Comparison of ENCODE assay signal across 10 mouse cellular contexts in genomic region chr7:116262101-116262500, GRCm38 (mm10). TPM values are rescaled to one million over a fixed set of nuclear protein-coding genes. Genes with fewer than 3 reads are reported as not detected.
DNase-seq lines count a peak whose midpoint lies in the region; ATAC-seq and TF ChIP-seq lines count a peak whose summit lies in the region.
"Had no signal": no experiment of that assay in that cellular context is flagged by ENCODE, and none has a peak within 500 bp of the region (broad histone marks: within the 10 kb centered on the region; RNA-seq: fewer than 3 reads in every experiment).

No protein-coding gene starts in this region.

- ATAC-seq in liver, embryonic 14.5 days (ENCODE audit: insufficient read depth): no peak
- ATAC-seq in neural tube, embryonic 15.5 days (ENCODE audit: low FRiP score): no peak

- H3K27ac ChIP-seq in liver, embryonic 14.5 days: no peak overlapping the region
- H3K27ac ChIP-seq in kidney, adult 2 months (ENCODE audit: insufficient read depth, low read depth, low read length): peak overlapping the region; percentile 82
- H3K27ac ChIP-seq in neural tube, embryonic 15.5 days (replicated peaks): 0 out of 2 replicates have a peak overlapping the region, but pooled peaks have one; percentile 23
- H3K27ac ChIP-seq: limb, embryonic 15.5 days had no signal

- no peaks in the 10 kb centered on the region for H3K36me3 ChIP-seq in liver, embryonic 14.5 days (replicated peaks; ENCODE audit: control insufficient read depth, insufficient read depth, low read depth)
- H3K36me3 ChIP-seq in kidney, adult 2 months (ENCODE audit: control insufficient read depth, insufficient read depth, low read length): no peaks in the 10 kb centered on the region
- H3K36me3 ChIP-seq in neural tube, embryonic 15.5 days: no peaks in the 10 kb centered on the region
- H3K36me3 ChIP-seq: limb, embryonic 15.5 days had no signal

- no peak overlapping the region for H3K4me2 ChIP-seq in liver, embryonic 14.5 days (ENCODE audit: low read depth)
- H3K4me2 ChIP-seq in neural tube, embryonic 15.5 days: no peak overlapping the region
- H3K4me2 ChIP-seq: limb, embryonic 15.5 days had no signal

- no peaks in the 10 kb centered on the region for H3K27me3 ChIP-seq in liver, embryonic 14.5 days (ENCODE audit: control insufficient read depth, insufficient read depth, low read length)
- H3K27me3 ChIP-seq in kidney, adult 2 months (replicated peaks; ENCODE audit: control insufficient read depth, insufficient read depth, low read length): no peaks in the 10 kb centered on the region
- H3K27me3 ChIP-seq in neural tube, embryonic 15.5 days (replicated peaks): no peaks in the 10 kb centered on the region
- H3K27me3 ChIP-seq: limb, embryonic 15.5 days had no signal

- H3K4me3 ChIP-seq in liver, embryonic 14.5 days (ENCODE audit: insufficient read depth in 1 of 2, low read depth in 2 of 2, low read length in 2 of 2): no peak overlapping the region
- no peak overlapping the region for H3K4me3 ChIP-seq in kidney, adult 2 months (ENCODE audit: insufficient read depth, low read depth, low read length)
- H3K4me3 ChIP-seq in neural tube, embryonic 15.5 days (replicated peaks): no peak overlapping the region
- H3K4me3 ChIP-seq: limb, embryonic 15.5 days had no signal

- no peaks in the 10 kb centered on the region for H3K9me3 ChIP-seq in liver, embryonic 14.5 days (ENCODE audit: control insufficient read depth, low read length)
- H3K9me3 ChIP-seq in neural tube, embryonic 15.5 days (replicated peaks): no peaks in the 10 kb centered on the region
- H3K9me3 ChIP-seq: limb, embryonic 15.5 days had no signal

- 38% methylated on average over 4 of the region's 4 CpGs for WGBS in liver, embryonic 14.5 days (ENCODE audit: insufficient replicate concordance)
- WGBS in kidney, adult 2 months: 20% methylated on average over 4 of the region's 4 CpGs
- 41% methylated on average over 4 of the region's 4 CpGs for WGBS in neural tube, embryonic 15.5 days

- TF ChIP-seq EP300 in liver, embryonic 14.5 days (IDR thresholded peaks at IDR 0.05; ENCODE audit: low read depth): no peak

- TF ChIP-seq POLR2A in brain, embryonic 14.5 days (IDR thresholded peaks at IDR 0.05; ENCODE audit: borderline replicate concordance, extremely low read depth, insufficient read depth, insufficient read length, poor library complexity, severe bottlenecking): no peak
- no peak for TF ChIP-seq POLR2A in kidney, adult 2 months (IDR thresholded peaks at IDR 0.05; ENCODE audit: low read depth, low read length)

- no peak for DNase-seq in liver, embryonic 14.5 days (ENCODE audit: low read depth in 3 of 3, low spot score in 3 of 3)
- no peak for DNase-seq in liver
- peak; percentile 60 for DNase-seq in brain, embryonic 14.5 days (ENCODE audit: low read depth)
- peak; percentile 83 for DNase-seq in kidney, adult 2 months
- no peak for DNase-seq in left cerebral cortex, postnatal 14 days (ENCODE audit: low spot score in 2 of 2)
- no peak for DNase-seq in frontal cortex, postnatal 25 days (ENCODE audit: low spot score in 2 of 2)
- DNase-seq in layer of hippocampus, adult 9-10 months (ENCODE audit: low spot score): no peak
- DNase-seq: gastrocnemius, postnatal 25 days had no signal

- H3K9ac ChIP-seq in liver, embryonic 14.5 days (replicated peaks): no peak overlapping the region
- H3K9ac ChIP-seq in neural tube, embryonic 15.5 days (replicated peaks): no peak overlapping the region
- H3K9ac ChIP-seq: limb, embryonic 15.5 days had no signal

- intact Hi-C loops in left cerebral cortex, postnatal 14 days (cut with DNase I): loop anchor here (5.0 kb wide), 1 partner anchor 60 kb away; no protein-coding TSS in a partner anchor

- H3K4me1 ChIP-seq in liver, embryonic 14.5 days (replicated peaks; ENCODE audit: control insufficient read depth in 2 of 2, insufficient read depth in 2 of 2, low read length in 1 of 2): no peaks in the 10 kb centered on the region
- peaks cover 60% of the 10 kb centered on the region for H3K4me1 ChIP-seq in kidney, adult 2 months (ENCODE audit: control insufficient read depth, insufficient read depth, low read length)
- H3K4me1 ChIP-seq in neural tube, embryonic 15.5 days: no peaks in the 10 kb centered on the region; the same call in 1 of the 2 replicates

- TF ChIP-seq CTCF in liver, embryonic 14.5 days (IDR thresholded peaks at IDR 0.05; ENCODE audit: low read depth): peak; percentile 48
- TF ChIP-seq CTCF in brain, embryonic 14.5 days (IDR thresholded peaks at IDR 0.05; ENCODE audit: borderline replicate concordance, extremely low read depth, insufficient read depth, insufficient read length): peak; percentile 37; the same call in 1 of the 2 replicates
- TF ChIP-seq CTCF in kidney, adult 2 months (conservative IDR thresholded peaks at IDR 0.05; ENCODE audit: insufficient read depth, insufficient read length, low read depth, low read length): peak; percentile 57

RNA-seq across cellular contexts. Expression of gene Plekha7, which starts 46.1 kb away (rescaled TPM):
- 2.0 and 2.1 TPM in 2 replicates for polyA plus RNA-seq in liver, embryonic 14.5 days (2012; rRNA removed)
- 1.3 and 1.5 TPM in 2 replicates for polyA plus RNA-seq in liver, embryonic 14.5 days (2014; fragmentation: Nextera tagmentation; extraction: Ambion mirVana)
- 11.2 and 13.5 TPM in 2 replicates for polyA plus RNA-seq in brain, embryonic 14.5 days (2012; rRNA removed)
- 29.5 and 33.6 TPM in 2 replicates for polyA plus RNA-seq in kidney, adult 2 months (2012; rRNA removed)
- polyA plus RNA-seq in neural tube, embryonic 15.5 days (2015; fragmentation: Nextera tagmentation; extraction: Ambion mirVana): 5.4 and 12.8 TPM in 2 replicates
- 10 to 100 TPM; 21.0 to 23.5 TPM for total RNA-seq in left cerebral cortex, postnatal 14 days (2021)

Comparison
In these comparisons a context has a peak if more than half of its experiments do, and no peak if none do; other contexts are left out.
1. DNase-seq: peak in brain, embryonic 14.5 days (single experiment) and kidney, adult 2 months (single experiment); none in liver, embryonic 14.5 days (0 of 3), liver (single experiment), left cerebral cortex, postnatal 14 days (0 of 2), frontal cortex, postnatal 25 days (0 of 2) and layer of hippocampus, adult 9-10 months (single experiment).
2. Peak in every context shown above with its lines, with median percentiles within 50 percentile points of each other: CTCF ChIP-seq.